Mouse (Mus musculus): ENCODE results near the gene Kcnj2.
A peak's percentile ranks its signal among the peaks of the same experiment; 100 is the strongest.

- TF ChIP-seq CTCF (IDR thresholded peaks at IDR 0.05; ENCODE audit: control insufficient read depth, insufficient read depth, low read length) (no peak), POLR2A (IDR thresholded peaks at IDR 0.05; ENCODE audit: borderline replicate concordance, control insufficient read depth, low read depth, low read length) (peak; percentile 81)
Measured at GRCm38 (mm10) chr11:111065635-111066298, at the start of gene Kcnj2.

Measured in bone marrow, adult 2 months (tissue).